Mouse (Mus musculus): ENCODE measurements around the gene Nebl.

Nebl gene

DNA sequence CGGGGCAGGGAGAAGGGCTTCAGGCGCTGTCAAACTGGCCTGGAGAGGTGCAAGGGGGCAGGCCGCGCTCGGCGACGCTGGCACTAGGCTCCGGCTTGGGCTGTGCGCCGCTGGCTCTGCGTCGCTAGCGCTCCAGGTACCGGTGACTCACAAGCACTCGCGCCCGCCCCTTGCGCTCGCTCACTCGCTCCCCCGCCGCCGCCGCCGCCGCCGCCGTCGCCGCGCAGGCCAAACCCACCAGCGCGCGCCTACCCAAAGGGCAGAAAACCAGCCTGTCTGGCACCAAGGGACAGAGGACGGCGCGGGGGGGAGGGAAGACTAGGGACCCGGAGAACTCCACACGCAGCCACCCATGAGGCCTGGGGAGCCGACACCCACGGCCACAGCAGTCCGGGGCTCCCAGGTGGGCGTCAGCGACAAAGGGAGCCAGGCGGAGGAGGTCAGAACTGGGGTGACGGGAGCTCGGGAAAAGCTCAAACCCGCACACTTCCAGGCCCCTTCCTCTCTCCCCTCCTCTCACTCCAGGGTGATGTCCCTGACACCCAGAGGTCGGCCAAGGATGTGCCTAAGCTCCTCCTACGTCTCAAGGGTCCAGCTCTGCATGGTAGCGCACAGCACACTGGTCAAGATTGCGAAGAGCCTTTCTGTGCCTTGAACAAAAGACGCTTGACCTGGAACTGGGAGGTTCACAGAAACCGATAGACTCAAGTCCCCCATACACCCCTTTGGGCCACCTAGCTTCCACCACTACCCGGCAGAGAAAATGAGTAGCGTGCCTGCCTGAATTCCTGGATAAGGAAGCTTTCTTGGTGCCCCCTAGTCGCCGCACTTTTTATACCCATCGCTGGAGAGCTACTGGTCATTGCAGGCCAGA, at the start of gene Nebl:
Gene Nebl, minus strand, starts transcription at position 508 of the 874 bp plus-strand sequence.
- DNase-seq (ENCODE audit: low spot score in 2 of 2), result peak; percentile 27 to 61

DNA sequence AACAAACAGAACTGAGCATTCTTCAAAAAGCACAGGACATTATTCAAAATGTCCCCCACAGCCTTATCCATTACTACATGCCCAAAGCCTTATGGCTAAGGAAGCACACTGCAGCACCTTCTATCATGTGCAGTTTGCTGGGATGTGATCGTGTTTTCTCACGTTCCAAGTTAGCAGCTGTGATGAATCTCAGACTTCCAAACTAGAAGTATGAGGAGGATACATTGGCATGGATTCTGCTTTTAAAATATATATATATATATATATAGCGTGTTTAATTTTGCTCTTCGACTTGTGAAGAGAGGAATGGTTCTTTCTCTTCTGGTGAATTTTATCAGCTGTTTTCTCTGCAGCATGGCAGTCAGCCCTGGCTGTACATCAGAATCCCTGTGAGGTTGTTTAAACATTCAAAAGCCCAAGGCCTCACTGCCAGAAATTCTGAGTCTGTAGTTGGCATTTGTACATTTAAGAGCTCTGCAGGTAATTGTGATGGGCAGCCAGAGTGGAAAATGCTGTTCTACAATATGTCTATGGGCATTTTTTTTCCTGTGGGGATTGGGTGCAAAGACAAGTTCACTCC, 39.1 kb upstream of the Nebl start:
- peak; percentile 4 to 12 for DNase-seq (ENCODE audit: low spot score in 2 of 2)

- no peak for DNase-seq (ENCODE audit: low spot score in 2 of 2)
Observed at GRCm38 (mm10) chr2:17769242-17769755, 38.0 kb upstream of the Nebl start.

DNA sequence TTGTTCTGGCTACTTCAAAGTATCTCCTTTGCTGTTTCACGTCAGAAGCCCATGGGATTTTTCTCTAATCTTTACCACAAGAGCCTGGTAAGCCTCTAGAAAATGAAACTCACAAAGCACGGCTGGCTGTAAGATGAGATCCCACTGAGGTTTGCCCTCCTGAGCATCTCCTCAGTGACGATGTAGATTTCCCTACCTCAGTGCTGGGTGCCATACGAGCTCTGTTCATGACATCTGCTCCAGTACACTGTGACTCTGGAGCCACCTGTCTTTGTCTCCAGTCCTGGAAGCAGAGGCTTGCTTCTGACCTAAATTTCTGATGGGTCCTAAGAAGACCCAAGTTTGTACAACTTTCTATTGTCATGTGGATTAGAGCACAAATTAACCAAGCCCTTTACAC, 25.0 kb upstream of the Nebl start:
- no peak for DNase-seq (ENCODE audit: low spot score in 2 of 2)

DNA sequence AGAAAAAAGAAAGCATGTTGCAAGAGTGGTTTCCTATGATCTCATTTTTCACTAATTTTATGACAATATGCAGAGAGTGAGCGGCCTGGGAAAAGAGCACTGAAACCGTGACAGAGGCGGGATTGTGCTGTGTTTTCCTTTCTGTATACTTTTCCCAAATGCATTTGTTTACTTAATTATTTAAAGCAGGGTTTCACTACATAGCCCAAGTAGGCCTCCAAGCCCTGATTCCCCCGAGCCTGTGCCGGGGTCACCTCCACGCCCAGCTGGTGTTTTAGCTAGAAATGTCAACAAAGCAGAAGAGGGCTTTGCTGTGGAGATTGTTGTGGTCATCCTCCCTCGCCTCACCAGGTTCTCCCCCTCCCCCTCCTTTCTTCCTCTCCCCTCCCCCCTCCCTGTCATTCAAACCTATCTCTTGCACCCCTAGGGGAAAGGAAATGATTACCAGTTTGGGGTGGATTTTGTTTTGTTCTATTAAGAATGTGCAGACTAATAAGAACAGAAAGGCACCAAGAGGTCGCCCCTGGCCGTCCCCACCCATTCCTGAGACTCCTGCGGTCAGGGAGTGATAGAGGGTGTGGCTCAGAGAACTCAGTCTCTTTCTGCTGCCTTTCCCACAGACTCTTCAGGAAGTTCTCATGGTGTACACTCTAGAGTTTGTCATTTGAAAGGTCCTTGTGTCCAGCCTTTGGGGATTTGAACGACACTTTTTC, 10.9 kb upstream of the Nebl start:
- no peak for DNase-seq (ENCODE audit: low spot score in 2 of 2)

GRCm38 (mm10) chr2:17741555-17741954, 10.3 kb upstream of the Nebl start:
- DNase-seq (ENCODE audit: low spot score in 2 of 2), result no peak

GRCm38 (mm10) chr2:17740454-17740853, 9.2 kb upstream of the Nebl start:
- DNase-seq (ENCODE audit: low spot score in 2 of 2), result no peak

GRCm38 (mm10) chr2:17732210-17732609, 946 bp upstream of the Nebl start:
- DNase-seq (ENCODE audit: low spot score in 2 of 2), result no peak

DNA sequence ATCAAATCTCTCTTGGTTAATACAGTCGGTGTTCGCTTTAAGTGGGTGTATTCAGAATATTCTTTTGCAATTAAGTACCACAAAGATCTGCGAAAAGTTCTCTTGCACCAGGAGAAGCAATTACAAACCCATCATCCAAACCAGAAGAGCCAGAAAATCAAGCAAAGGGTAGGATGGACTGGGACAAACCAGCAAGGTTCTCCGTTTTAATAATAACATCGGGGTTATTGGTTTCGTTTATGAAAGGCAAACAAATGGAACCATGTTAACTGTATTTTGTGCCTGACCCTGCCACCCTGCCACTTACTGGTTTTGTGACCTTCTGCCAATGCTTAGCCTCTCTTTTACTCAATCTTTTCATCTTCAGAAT, 552 bp upstream of the Nebl start:
- no peak for DNase-seq (ENCODE audit: low spot score in 2 of 2)

GRCm38 (mm10) chr2:17730648-17730956, 662 bp downstream of the Nebl start:
- DNase-seq (ENCODE audit: low spot score in 2 of 2), result peak in 1 of 2 experiments; percentile 26

- peak in 1 of 2 experiments; percentile 24 for DNase-seq (ENCODE audit: low spot score in 2 of 2)
Observed at GRCm38 (mm10) chr2:17729770-17730647, 1.3 kb downstream of the Nebl start.

DNA sequence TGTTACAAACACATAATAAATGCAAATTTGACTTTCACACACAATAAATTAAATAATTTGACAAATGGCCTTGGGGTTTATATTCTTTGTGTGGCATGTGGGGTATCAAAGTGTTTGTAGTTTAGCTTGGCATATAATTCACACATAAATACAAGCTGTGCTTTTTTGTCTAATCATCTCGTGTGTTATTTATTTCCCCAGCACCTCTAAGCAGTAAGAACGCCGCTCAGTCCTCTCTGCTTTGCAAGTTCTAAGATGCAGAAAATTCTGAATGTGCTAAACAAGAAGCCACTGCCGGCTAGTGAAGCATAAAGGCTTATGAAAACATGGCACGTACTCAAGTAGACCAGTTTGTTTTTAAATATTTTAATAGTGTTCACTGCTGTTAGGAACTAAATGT, 6.9 kb downstream of the Nebl start:
- DNase-seq (ENCODE audit: low spot score in 2 of 2), result no peak

- no peak for DNase-seq (ENCODE audit: low spot score in 2 of 2)
Observed at GRCm38 (mm10) chr2:17723268-17724019, 7.8 kb downstream of the Nebl start.

GRCm38 (mm10) chr2:17721177-17721715, 10.0 kb downstream of the Nebl start:
- DNase-seq (ENCODE audit: low spot score in 2 of 2), result no peak

DNA sequence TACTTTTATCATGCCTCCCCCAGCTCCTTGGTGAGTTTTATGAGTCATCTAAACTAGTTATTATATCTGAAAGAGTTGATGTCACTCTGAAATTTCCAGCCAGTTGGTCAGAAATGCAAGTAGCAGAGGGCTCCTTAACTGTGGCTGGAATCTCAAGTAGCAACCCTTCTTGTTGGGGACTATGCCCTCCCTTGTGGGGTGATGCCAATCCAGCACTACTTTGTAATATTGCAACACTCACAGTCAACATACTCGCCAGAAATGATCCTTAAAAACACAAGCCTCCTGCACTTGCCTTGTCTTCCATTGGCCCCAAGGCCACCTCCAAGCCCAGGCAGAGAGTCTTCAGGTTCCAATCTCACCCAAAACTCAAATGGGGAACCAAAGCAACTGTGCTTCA, 13.0 kb downstream of the Nebl start:
- DNase-seq (ENCODE audit: low spot score in 2 of 2), result no peak

DNA sequence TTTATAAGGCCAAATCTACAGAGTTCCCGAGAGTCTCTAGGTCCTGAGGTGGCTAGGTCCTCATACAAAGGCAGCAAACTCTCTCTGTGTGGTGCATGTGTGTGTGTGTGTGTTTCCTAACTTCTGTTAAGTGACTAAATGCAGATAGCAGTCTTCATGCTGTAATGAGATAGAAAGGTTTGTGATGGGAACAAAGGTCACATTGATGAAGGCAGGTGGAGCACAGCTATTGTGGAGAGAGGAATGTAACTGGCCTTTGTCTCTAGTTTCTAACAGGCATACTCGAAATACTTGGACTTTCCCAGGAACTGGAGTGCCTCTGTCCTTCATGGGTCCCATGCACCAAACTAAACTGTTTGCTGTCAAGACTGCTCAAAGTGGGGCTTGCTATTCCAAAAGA, 14.1 kb downstream of the Nebl start:
- DNase-seq (ENCODE audit: low spot score in 2 of 2), result no peak

- no peak for DNase-seq (ENCODE audit: low spot score in 2 of 2)
Observed at GRCm38 (mm10) chr2:17715149-17715767, 16.0 kb downstream of the Nebl start.

GRCm38 (mm10) chr2:17714661-17715060, 16.6 kb downstream of the Nebl start:
- no peak for DNase-seq (ENCODE audit: low spot score in 2 of 2)

DNA sequence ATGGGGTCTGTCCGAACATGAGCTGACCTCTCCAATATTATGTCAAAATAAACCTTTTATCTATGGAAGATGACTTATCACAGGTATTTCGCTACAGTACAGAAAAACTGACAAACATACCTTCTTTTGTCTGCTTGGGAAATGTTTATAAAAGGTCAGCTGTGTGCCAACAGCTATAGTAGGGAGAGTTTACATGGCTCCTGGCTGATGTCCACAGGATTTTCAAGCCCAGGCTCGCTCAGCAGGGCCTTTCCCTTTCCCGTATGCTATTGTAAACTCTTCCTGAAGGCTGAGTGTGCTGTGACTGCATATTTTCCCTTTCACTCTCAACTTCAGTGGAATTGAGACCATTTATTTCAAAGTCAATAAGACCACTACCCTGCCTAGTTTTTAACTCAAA, 17.1 kb downstream of the Nebl start:
- DNase-seq (ENCODE audit: low spot score in 2 of 2), result no peak

DNA sequence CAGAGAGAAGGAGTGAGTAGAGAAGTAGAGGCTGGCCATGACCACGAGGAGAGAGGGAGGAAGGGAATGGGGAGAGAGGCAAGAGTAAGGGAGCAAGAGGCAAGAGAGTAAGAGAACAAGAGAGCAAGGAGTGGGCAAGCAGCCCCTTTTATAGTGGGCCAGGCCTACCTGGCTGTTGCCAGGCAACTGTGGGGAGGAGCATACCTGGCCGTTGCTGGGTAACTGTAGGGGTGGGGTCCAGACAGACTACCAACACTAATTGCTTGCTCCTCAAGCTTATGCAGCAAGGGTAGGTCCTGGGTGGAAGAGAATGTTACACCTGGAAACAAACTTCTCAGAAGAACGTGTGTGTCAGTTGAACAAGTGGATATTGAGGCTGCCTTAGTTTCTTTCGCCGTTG, 20.0 kb downstream of the Nebl start:
- no peak for DNase-seq (ENCODE audit: low spot score in 2 of 2)

Data from frontal cortex, postnatal 14 days (tissue).